Mouse (Mus musculus) neural tube, embryonic 14.5 days (tissue): ENCODE measurements around the gene Vsig10. TPM values are rescaled to one million over a fixed set of nuclear protein-coding genes. Genes with fewer than 3 reads are reported as not detected.

ENCODE experiments used
- ATAC-seq: fragments of 200-750 bp; cut with Nextera tagmentation; 2 replicates; pipeline ENCODE4 v1.8.0; 2017; ENCODE audit warnings: low read depth, mild to moderate bottlenecking, moderate TSS enrichment, moderate library complexity
- H3K27ac ChIP-seq: fragments of 300-500 bp; sonication (generic); 2 replicates; pipeline ENCODE4 v1.5.1; 2014; ENCODE audit warnings: low read depth, mild to moderate bottlenecking, control low read depth, low read length, moderate library complexity, mixed read lengths
- H3K27me3 ChIP-seq: fragments of 300-500 bp; sonication (generic); 2 replicates; pipeline ENCODE4 v1.6.1; 2014; ENCODE audit warnings: low read length; ENCODE audit not compliant: control insufficient read depth, insufficient read depth
- H3K36me3 ChIP-seq: fragments of 300-500 bp; sonication (generic); 2 replicates; pipeline ENCODE4 v1.6.1; 2014; ENCODE audit warnings: low read length, mixed read lengths; ENCODE audit not compliant: control insufficient read depth, insufficient read depth
- H3K4me1 ChIP-seq: fragments of 300-500 bp; sonication (generic); 2 replicates; pipeline ENCODE4 v1.6.1; 2014; ENCODE audit warnings: low read length; ENCODE audit not compliant: control insufficient read depth, insufficient read depth
- H3K4me2 ChIP-seq: fragments of 300-500 bp; sonication (generic); 2 replicates; pipeline ENCODE4 v1.6.1; 2014; ENCODE audit warnings: mild to moderate bottlenecking, low read depth, low read length, control low read depth
- H3K4me3 ChIP-seq: fragments of 300-500 bp; sonication (generic); 2 replicates; pipeline ENCODE4 v1.5.1; 2014; ENCODE audit warnings: low read depth, low read length, control low read depth, mixed read lengths
- H3K9ac ChIP-seq: fragments of 300-500 bp; sonication (generic); replicated peaks from 2 replicates; pipeline ENCODE4 v1.6.1; 2014; ENCODE audit warnings: low read depth, mild to moderate bottlenecking, control low read depth, low read length, mixed read lengths
- H3K9me3 ChIP-seq: fragments of 300-500 bp; sonication (generic); 2 replicates; pipeline ENCODE4 v1.6.1; 2016; ENCODE audit warnings: low read length; ENCODE audit not compliant: control insufficient read depth
- WGBS: fragments of 180-500 bp; shearing (Covaris S2); extraction: QIAGEN DNeasy Blood & Tissue Kit; methylation state at CpG from one replicate; pipeline ENCODE4 v1.1.7; 2014; 5-methylcytosine and 5-hydroxymethylcytosine counted together
- polyA plus RNA-seq: library from polyadenylated mRNA; unstranded; fragments of >200 nt; fragmentation: Nextera tagmentation; extraction: Ambion mirVana; gene quantifications from 2 replicates; pipeline ENCODE4 v1.2.1, GENCODE M21; 2014

The Vsig10 gene
- polyA plus RNA-seq, 1 experiment from 2014 or later = 1.2 TPM

GRCm38 (mm10) chr5:117398007-117398550 lies 79.2 kb downstream of the Vsig10 start:
- Histone ChIP-seq H3K27ac (no peak overlapping the region), H3K9me3 (no peaks in the 10 kb centered on the region), H3K4me1 (no peaks in the 10 kb centered on the region), H3K9ac (no peak overlapping the region), H3K4me2 (no peak overlapping the region), H3K4me3 (no peak overlapping the region), H3K36me3 (no peaks in the 10 kb centered on the region), H3K27me3 (no peaks in the 10 kb centered on the region)
- no peak for ATAC-seq
- 27% methylated on average over 4 of the region's 5 CpGs for WGBS

DNA sequence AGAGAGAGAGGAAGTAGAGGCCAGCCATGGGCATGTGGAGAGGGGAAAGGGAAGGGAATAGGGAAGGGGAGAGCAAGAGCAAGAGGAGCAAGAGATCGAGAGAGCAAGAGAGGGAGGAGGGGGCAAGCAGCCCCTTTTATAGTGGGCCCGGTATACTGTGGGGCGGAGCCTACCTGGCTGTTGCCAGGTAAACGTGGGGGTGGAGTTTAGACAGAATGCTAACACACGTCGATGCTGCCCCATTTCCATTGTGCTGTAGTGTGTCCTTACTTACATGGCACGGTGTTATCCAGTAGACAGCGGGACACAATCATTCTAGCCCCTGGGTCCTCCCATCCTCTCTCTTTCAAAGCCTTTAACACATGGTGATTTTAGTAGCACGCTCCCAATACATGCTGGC lies 80.4 kb downstream of the Vsig10 start:
- Histone ChIP-seq H3K9ac (no peak overlapping the region), H3K9me3 (no peaks in the 10 kb centered on the region), H3K4me2 (no peak overlapping the region), H3K36me3 (no peaks in the 10 kb centered on the region), H3K27ac (no peak overlapping the region), H3K4me1 (no peaks in the 10 kb centered on the region), H3K4me3 (no peak overlapping the region), H3K27me3 (no peaks in the 10 kb centered on the region)
- ATAC-seq = no peak
- WGBS = 71% methylated on average over 8 of the region's 9 CpGs

DNA sequence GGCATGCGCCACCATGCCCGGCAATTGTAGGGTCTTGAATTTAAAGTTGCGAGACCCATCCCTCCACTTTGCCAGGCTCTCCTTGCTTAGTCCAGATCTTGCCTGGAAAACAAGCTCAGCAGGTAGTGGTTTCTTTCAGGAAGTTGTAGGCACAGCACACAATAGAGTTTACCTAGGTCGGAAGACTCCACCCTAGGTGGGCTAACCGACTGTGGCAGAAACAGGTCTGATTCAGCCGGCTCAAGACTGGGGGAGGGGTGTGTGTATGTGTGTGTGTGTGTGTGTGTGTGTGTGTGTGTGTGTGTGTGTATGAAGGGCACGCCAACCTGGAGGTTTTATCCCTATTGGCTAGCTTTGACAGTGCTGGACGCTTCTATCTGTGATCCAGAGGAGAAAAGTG lies 84.7 kb downstream of the Vsig10 start:
- 92% methylated on average over 8 of the region's 8 CpGs for WGBS
- H3K4me3 ChIP-seq = no peak overlapping the region
- H3K9ac ChIP-seq = no peak overlapping the region
- no peaks in the 10 kb centered on the region for H3K4me1 ChIP-seq
- no peak overlapping the region for H3K27ac ChIP-seq
- no peak for ATAC-seq
- H3K4me2 ChIP-seq = no peak overlapping the region
- H3K36me3 ChIP-seq = no peaks in the 10 kb centered on the region
- no peaks in the 10 kb centered on the region for H3K9me3 ChIP-seq
- H3K27me3 ChIP-seq = no peaks in the 10 kb centered on the region

Other genes with a start within 250 kb of the Vsig10 start
- gene Suds3, start 203.0 kb upstream of the Vsig10 start, polyA plus RNA-seq = 51.1 and 51.3 TPM in 2 replicates
- gene Taok3, start 199.0 kb upstream of the Vsig10 start, polyA plus RNA-seq = 58.9 and 62.5 TPM in 2 replicates
- gene Pebp1, start 31.5 kb upstream of the Vsig10 start, polyA plus RNA-seq = 1,002 and 1,074 TPM in 2 replicates
- 281 and 293 TPM in 2 replicates for gene Wsb2, start 38.2 kb downstream of the Vsig10 start, polyA plus RNA-seq
- gene Rfc5, start 70.0 kb downstream of the Vsig10 start, polyA plus RNA-seq = 23.8 and 26.7 TPM in 2 replicates
- gene Ksr2, start 94.9 kb downstream of the Vsig10 start, polyA plus RNA-seq = 8.5 and 11.3 TPM in 2 replicates